Mouse (Mus musculus) heart, postnatal 4 days (tissue): ENCODE measurements around the gene Myo15. TPM values are rescaled to one million over a fixed set of nuclear protein-coding genes. Genes with fewer than 3 reads are reported as not detected.
"Not testable (repeated sequence)": the region's sequence is repeated elsewhere in the genome, so short reads cannot be mapped to it uniquely, and the experiment has no call there.

Source experiments
- DNase-seq: peaks from one replicate; pipeline ENCODE4 v3.0.0; 2021
- total RNA-seq, 2 experiments: library from RNA; stranded (reverse); gene quantifications; 2 replicates each; pipeline ENCODE4 v1.2.3; 2021

Gene Myo15
- under 1 TPM in 1 of 2 experiments, not detected in 1; 0.14 TPM for total RNA-seq

DNA sequence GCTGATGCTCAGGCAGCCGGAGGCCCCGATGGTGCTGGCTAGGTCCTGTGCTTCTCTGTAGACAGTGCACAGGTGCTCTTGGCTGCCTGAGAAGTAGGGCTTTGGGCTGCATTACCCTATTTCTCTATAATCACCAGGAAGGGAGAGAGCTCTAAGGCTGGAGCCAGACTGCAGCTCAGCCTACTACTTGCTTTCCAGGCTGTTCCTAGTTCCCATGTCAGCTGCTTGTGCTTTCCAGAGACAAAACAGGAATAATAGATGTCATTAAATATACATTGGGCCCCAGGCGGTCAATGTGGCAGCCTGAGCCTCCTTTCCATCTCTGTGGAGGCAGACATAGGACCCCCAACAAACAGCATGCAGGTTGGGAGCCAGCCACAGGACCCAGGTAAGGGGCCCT lies at the start of gene Myo15:
Myo15 (plus strand) TSS at position 301 of the 400 bp plus-strand sequence.
- no peak for DNase-seq

- DNase-seq, result no peak
Measured at GRCm38 (mm10) chr11:60422046-60422668, 47.0 kb upstream of the Myo15 start.

GRCm38 (mm10) chr11:60423006-60423405 lies 46.1 kb upstream of the Myo15 start:
- DNase-seq, result no peak

- no peak for DNase-seq
Measured at GRCm38 (mm10) chr11:60426417-60426816, 42.7 kb upstream of the Myo15 start.

- DNase-seq, result no peak
Measured at GRCm38 (mm10) chr11:60427628-60428027, 41.5 kb upstream of the Myo15 start.

- no peak for DNase-seq
Measured at GRCm38 (mm10) chr11:60433501-60433900, 35.6 kb upstream of the Myo15 start.

- DNase-seq, result no peak
Measured at GRCm38 (mm10) chr11:60435133-60435532, 34.0 kb upstream of the Myo15 start.

DNA sequence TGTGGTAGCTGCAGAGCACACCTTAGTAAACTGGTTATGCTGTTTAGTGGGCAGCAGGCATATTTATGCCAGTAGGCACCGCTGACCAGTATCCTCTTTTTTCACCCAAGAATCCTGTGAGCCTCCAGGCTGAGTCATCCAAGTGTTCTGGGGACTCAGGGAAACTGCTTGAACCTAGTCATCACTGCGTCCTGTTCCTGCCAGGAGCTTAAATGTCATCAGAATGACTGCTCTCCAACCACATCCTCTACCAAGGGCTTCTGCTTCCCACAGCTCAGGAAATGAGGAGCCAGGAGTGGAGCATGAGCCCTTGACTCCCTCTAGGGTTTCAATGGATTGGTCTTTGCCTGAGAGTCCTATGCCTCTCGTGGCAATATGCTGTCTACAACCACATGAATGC lies 32.5 kb upstream of the Myo15 start:
- no peak for DNase-seq

- DNase-seq, result not testable (repeated sequence)
Measured at GRCm38 (mm10) chr11:60439621-60440020, 29.5 kb upstream of the Myo15 start.

DNA sequence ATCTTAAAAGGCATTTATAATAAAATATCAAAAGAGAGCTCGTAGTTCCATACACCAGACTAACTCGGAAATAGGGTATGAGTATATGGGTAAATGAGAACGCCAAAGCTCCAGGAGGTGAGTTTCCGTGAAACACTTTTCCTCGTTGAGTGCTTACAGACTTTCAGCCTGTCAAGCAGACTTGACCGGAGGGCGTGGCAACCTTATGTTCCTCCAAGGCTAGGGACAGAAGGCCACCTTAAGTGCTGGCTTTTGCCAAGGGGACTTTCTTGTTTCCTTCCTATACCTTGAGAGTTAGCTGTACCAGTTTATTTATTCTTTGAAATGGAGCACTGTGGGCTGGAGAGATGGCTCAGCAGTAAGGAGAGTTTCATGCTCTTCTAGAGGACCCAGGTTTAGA lies 29.0 kb upstream of the Myo15 start:
- no peak for DNase-seq

DNA sequence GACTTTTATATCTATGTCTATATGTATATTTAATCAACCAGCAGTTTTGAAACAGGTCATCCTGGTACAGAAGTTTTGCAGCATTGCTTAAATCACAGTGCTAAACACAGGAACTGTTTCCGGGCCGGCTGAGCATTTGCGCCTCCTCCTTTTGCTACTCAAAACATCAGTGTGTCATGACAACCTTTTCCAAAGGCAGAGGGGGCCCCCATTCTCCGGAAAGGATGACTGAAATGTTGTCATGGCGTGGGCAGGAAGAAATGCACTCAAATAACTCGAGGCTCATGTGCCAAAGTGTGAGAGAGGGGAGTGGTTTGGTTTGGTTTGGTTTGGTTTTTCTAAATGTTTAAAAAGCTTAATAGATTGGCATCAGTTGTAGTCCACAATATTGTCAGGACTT lies 26.2 kb upstream of the Myo15 start:
- no peak for DNase-seq

DNA sequence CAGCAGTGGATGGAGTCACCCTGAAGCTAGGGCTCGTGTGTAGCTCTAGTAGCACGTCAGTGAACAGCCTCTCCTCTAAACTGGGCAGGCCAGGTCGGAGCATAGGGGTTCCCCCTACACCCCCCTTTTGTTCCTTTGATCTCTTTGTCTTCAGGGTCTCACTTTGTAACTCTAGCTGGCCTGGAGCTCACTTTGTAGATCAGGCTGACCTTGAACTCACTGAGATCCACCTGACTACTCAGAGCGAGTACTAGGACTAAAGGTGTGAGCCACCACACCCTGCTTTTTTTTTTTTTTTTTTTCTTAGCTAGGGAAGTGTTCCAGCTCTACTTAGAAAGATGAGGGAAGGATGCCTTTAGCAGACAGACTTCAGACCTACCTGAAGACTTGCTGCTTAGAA lies 25.1 kb upstream of the Myo15 start:
- DNase-seq, result no peak

GRCm38 (mm10) chr11:60454080-60454744 lies 14.9 kb upstream of the Myo15 start, which contains the start of gene Drg2:
TSS of gene Drg2 (plus strand) at chr11:60454591.
- DNase-seq, result peak; percentile 95

- DNase-seq, result no peak
Measured at GRCm38 (mm10) chr11:60454745-60455087, 14.4 kb upstream of the Myo15 start.

- DNase-seq, result no peak
Measured at GRCm38 (mm10) chr11:60457973-60458372, 11.2 kb upstream of the Myo15 start.

DNA sequence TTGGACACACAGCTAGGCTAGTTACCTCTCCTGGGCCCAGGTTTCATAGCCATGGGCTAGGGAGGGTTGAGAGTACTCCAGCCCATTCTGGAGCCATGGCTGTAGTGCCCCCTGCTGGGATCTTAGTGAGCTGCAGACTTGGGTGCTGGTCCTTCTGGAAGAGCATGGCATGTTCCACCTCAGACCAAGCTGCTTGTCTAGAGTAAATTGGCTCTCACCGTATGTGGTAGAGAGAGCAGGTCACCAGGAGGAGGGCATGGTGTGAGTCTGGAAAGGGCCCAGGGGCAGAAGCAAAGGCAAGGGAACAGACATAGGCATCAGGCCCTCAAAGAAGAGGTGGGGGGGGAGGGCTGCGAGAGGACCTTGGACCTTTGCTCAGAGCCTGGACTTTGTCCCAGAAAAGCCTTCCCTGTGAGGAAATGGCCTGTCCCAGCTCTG lies 3.2 kb upstream of the Myo15 start:
- DNase-seq, result peak; percentile 41

- no peak for DNase-seq
Measured at GRCm38 (mm10) chr11:60470743-60471142, 1.6 kb downstream of the Myo15 start.

DNA sequence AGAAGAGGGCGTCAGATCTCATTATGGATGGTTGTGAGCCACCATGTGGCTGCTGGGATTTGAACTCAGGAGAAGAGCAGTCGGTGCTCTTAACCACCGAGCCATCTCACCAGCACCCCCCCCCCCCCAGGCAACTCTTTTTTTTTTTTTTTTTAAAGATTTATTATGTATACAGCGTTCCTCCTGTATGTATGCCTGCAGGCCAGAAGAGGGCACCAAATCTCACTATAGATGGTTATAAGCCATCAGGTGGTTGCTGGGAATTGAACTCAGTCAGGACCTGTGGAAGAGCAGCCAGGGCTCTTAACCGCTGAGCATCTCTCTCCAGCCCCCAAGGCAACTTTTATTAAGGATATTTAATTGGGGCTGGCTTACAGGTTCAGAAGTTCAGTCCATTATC lies 5.4 kb downstream of the Myo15 start:
- DNase-seq, result no peak

DNA sequence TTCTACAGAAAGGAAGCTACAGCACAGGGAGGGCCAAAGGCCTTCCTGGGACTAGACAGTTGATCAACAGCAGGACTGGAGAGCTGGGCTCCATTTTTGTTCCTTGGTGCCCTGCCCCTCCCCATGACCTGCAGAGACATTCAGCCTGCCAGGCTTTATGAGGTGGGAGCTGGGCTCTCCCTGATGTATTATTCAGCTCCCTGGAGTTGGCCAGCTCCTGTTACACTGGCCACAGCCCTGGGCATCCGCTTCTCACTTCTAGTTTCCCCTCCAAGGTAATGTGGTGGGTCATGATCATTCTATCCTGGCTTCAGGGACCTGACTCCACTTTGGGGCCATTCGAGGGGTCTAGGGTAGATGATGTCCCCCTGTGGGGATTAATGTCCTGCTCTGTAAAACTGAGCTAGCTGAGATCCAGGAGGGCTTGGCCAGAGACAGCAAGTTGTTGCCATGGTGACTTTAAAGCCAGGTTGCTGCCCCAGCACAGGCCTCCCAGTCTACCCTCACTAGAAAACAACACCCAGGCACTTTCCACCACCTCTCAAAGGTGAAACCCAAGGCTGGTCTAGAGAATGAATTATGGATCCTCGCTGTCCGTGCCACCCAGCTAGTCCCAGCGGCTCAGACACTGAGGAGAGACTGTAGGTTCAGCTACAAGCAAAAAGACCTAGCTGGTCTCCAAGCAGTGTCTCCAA lies 6.7 kb downstream of the Myo15 start:
- no peak for DNase-seq

GRCm38 (mm10) chr11:60478121-60478520 lies 9.0 kb downstream of the Myo15 start:
- peak; percentile 23 for DNase-seq

- DNase-seq, result no peak
Measured at GRCm38 (mm10) chr11:60486267-60486666, 17.1 kb downstream of the Myo15 start.

DNA sequence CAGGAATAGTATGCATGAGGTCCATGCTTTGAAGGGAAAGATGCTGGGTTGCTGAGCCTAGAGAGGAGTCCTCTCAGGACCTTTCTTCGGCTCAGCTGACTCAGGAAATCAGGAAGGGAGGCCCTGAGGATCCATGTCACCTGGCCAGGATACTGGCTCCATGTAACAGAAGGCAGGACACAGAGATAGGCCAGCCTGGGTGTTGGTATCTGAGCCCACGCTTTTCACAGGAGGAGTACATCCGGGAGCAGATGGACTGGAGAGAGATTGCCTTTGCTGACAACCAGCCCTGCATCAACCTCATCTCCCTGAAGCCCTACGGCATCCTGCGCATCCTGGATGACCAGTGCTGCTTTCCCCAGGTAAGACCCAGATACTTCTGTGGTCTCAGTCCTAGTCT lies 23.6 kb downstream of the Myo15 start:
- DNase-seq, result no peak

DNA sequence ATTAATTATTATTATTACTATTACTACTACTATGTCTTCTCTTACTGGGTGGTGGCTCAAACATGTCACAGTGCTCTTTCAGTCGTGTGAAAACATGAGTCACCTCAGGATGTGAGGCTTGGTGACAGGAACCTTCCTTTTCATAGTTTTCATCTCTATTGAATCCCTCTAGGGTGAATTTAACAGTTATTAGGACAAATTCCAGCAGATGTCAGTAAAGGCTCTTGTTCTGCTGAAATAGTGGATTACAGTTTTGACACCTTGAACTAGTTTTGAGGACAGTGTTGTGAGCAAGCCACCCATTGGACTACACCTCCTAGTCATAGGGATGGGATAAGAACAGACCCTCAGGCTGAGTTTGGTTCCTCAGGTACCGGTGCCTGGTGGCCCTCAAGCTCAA lies 26.6 kb downstream of the Myo15 start:
- DNase-seq, result no peak

DNA sequence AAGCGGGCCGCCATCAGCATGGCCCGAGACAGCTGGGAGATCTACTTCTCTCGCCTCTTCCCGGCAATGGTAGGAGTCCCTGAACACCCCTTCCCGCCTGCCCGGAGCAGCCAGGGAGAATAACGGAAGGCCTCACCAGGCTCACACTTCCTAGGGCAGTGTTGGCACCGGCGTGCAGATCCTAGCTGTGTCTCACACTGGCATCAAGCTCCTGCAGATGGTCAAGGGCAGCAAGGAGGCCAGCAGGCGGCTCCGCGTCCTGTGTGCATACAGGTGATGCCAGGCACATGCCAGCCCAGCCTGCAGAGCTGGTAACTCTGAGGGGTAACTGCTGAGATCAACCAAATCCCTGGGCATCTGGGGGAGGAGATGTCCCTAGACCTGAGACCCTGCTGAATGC lies 38.1 kb downstream of the Myo15 start:
- no peak for DNase-seq
